Mouse (Mus musculus) heart, postnatal 36 days (tissue): ENCODE measurements around the gene Ctdnep1. TPM values are rescaled to one million over a fixed set of nuclear protein-coding genes. Genes with fewer than 3 reads are reported as not detected.

ENCODE experiments used
- DNase-seq, 2 experiments: peaks; one replicate each; pipeline ENCODE4 v3.0.0; 2021 to 2022
- intact Hi-C: fragments of 180-260 bp; cut with DNase I; formaldehyde crosslinking; loops from one replicate; pipeline ENCODE4 v1.15.1; 2025
- total RNA-seq, 2 experiments: library from RNA; stranded (reverse); gene quantifications; 2 replicates each; pipeline ENCODE4 v1.2.3; 2021

Ctdnep1 gene
- total RNA-seq, 2 experiments from 2014 or later = 160 to 169 TPM

- intact Hi-C loops = loop anchor here (2.0 kb wide), 3 partner anchors 14 to 60 kb away; partner anchors contain the start of genes Acadvl, Eif5a and Phf23
- DNase-seq = peak; percentile 99
Measured at GRCm38 (mm10) chr11:69980196-69981140, 488 bp upstream of the Ctdnep1 start.

DNA sequence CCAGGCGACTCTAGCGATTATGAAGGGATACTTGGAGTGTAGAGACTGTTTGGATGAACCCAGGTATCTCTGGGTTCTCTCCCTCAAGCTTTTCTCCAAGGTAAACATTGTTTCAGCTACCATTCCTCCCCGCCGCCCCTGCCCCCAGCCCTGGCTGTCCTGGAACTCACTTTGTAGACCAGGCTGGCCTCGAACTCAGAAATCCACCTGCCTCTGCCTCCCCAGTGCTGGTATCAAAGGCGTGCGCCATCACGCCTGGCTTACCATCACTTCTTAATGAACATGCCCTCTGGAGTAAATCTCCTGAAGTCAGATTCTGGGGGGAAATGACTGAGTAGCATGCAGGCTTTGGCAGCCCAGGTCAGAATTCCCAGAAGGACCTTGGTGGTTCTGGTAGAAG lies 1.3 kb downstream of the Ctdnep1 start, which contains the start of gene Elp5:
Gene Elp5, minus strand, starts transcription at position 293 of the 400 bp plus-strand sequence.
- peak in 1 of 2 experiments; percentile 13 for DNase-seq
- intact Hi-C loops = no loop called here

DNA sequence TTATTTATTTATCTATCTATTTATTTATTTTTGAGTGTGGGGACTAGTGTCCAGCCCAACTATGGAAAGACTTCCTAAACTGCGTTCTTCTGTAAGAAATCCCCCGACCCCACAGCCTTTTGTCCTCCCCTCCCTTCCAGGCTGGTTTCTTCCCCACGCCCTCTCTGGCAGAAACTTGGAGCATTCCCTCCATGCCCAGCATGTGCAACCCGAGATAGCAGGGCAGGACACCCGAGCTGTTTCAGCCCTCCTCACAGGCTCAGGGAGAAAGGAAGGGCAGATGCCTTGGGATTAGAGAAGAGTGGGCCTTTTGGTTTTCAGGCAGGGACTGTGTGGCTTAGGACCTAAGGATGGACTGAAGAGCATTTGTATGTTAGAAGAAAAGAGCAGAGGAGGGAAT lies 1.9 kb downstream of the Ctdnep1 start:
- intact Hi-C loops = no loop called here
- peak in 1 of 2 experiments; percentile 33 for DNase-seq

DNA sequence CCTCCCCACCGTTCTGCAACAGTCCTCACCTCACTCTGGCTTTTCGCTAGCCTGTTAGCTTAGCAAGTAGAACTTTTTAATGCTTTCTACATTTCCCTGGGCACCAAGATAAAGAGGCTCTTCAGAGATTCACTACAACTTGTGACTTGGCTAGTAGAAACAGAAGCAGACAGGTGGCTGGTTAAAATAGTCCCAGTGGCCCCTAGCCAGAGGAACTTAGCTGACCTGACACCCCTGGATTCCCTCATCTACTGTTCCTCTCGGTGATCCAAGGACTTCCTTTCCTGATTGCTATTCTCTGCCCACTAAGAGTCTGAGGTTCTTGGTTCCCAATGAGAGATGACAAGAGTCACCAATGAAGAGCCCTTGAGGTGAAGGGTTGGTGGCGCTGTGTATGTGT lies 2.4 kb downstream of the Ctdnep1 start:
- intact Hi-C loops = no loop called here
- peak; percentile 16 to 34 for DNase-seq

- intact Hi-C loops = no loop called here
- no peak for DNase-seq
Measured at GRCm38 (mm10) chr11:69984431-69984830, 3.5 kb downstream of the Ctdnep1 start.

GRCm38 (mm10) chr11:69989949-69990348 lies 9.0 kb downstream of the Ctdnep1 start:
- no peak for DNase-seq
- intact Hi-C loops = loop anchor here (10.0 kb wide), 2 partner anchors 575 to 665 kb away; partner anchors contain the start of genes Eno3, Kdm6b and Pfn1

DNA sequence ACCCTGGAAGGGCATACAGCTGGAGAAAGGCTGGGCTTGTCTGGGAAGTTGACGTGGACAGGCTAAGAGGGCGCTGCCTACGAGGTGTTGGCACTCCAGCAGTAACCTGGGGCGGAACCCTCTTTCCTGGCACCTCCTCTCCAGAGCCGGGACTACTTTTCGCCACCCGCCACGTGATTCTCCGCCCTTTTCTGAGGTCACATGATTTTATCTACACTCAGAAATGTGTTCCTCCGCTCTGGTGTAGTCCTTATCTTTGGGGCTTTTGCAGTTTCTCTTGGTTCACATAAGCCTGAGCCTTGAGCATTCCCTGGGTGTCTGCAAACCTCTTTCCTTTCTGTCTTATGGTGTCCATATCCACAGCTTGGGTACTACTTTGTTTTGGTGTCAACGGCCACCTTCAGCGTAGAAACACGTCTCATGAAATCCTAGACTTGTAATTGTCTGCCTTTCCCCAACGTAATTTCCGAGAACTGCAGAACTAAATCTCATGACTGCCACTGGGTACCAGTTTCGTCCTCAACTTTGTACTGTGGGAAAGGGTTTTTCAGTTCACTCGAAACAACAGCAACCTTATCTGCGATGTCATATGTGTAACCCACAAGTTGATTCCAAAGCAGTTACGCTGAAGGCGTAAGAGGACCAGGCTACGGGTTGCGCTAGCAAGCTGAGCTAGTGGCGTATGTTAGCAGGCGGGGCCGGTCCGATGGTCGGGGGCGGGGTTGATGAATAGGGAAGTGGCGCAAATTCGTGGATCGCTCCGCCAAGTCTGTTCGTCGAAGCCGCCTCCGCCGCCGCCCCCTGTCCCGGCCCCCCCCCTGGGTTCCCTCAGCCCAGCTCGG lies 10.1 kb downstream of the Ctdnep1 start, which contains the start of gene Gabarap:
Gene Gabarap, plus strand, starts transcription at position 294 of the 842 bp plus-strand sequence.
- intact Hi-C loops = loop anchor here (10.0 kb wide), 2 partner anchors 576 to 664 kb away; partner anchors contain the start of genes Eno3, Kdm6b and Pfn1
- DNase-seq = peak; percentile 94 to 95

DNA sequence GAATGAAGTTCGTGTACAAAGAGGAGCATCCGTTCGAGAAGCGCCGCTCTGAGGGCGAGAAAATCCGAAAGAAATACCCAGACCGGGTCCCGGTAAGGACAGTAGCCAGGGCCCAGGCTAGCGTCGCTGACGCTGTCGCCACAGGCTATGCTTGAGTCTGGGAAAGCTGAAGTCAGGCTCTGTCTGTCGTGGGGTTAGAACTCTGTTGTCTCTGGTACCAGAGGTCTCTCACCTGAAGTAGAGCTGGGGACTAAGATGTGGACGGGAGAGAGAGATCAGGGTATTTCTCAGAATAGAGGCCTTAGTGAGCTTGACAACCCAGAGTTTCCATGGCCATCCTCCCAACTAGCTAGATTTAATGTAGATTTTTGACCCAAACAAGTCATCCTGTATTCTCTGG lies 10.8 kb downstream of the Ctdnep1 start:
- intact Hi-C loops = loop anchor here (10.0 kb wide), 2 partner anchors 577 to 663 kb away; partner anchors contain the start of genes Eno3, Kdm6b and Pfn1
- no peak for DNase-seq

DNA sequence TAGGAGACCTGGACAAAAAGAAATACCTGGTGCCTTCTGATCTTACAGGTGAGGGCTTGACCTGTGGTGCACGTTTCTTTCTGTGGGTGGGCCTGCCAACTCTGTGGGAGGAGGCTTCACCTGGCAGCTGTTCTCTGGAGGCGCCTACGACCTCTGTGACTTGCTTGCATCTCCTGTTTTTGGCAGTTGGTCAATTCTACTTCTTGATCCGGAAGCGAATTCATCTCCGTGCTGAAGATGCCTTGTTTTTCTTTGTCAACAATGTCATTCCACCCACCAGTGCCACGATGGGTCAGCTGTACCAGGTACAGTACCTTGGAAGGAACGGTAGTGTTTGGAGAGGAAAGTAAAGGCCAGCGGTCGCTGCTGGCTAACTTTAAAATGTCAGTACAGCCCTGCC lies 11.4 kb downstream of the Ctdnep1 start:
- DNase-seq = no peak

GRCm38 (mm10) chr11:69992932-69993331 lies 12.0 kb downstream of the Ctdnep1 start:
- intact Hi-C loops = loop anchor here (10.0 kb wide), 2 partner anchors 578 to 662 kb away; partner anchors contain the start of genes Eno3, Kdm6b and Pfn1
- no peak for DNase-seq

More for the DNA sequence above, 11.4 kb downstream of the Ctdnep1 start:
- intact Hi-C loops = loop anchor here (10.0 kb wide), 2 partner anchors 578 to 662 kb away; partner anchors contain the start of genes Eno3, Kdm6b and Pfn1

DNA sequence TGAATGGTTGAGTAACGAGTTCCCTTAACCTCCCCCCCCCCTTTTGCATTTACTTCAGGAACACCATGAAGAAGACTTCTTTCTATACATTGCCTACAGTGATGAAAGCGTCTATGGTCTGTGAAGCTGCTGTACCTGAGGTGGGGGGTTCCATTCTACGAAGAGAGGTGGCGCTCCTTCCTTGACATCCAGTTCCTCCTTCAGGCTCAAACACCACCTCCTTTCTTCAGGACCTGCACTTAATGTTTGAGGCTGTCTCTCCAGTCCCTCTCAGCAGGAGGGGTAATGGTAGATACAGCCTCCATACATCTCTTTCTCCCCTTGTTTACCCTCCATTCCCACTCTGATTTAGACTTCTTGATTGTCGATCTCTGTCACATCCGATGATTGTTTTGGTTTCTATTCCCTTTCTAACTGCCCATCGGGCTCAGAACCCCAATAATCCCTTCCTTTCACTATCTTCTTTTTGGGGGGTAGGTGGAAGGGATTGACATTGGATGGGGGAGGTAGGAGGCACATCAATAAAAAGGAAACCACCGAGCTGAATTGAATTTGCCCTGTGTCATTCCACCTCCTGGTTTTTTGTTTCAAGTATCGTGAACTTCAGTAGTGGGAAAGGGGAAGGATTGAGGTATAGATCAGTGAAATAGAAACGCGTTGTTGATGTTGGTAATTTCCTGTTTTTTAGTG lies 13.6 kb downstream of the Ctdnep1 start:
- intact Hi-C loops = loop anchor here (2.0 to 10.0 kb wide), 3 partner anchors 14 to 660 kb away; partner anchors contain the start of genes Ctdnep1, Eno3, Kdm6b and Pfn1

DNA sequence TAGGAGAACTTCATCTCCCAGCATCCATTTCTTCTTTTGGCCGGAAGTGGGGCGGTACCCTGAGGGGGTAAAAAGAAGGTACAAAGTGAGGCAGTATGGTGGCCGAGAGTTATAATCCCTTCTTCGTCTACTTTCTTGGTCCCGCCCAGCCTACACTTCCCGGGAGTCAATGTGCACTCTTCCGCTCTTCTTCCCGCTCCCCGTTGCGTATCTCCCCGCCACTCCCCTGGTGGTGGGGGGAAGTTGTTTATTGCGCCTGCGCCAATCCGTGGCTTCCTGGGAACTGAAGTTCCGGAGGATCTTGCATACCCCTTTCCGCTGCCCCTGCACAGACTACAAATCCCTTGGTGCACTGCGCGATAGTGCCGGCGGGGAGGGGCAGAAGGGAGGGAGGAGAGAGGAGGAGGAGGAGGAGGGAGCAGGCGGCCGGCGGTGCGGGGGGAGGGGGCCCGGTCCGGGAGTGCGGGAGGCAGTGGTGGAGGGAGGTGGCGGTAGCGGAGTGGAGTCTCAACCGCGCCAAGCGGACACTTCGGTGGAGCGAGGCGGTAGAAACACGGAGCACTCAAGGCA lies 14.5 kb downstream of the Ctdnep1 start, which contains the start of gene Phf23:
Gene Phf23, plus strand, starts transcription at position 387 of the 570 bp plus-strand sequence.
- intact Hi-C loops = loop anchor here (2.0 to 10.0 kb wide), 3 partner anchors 15 to 659 kb away; partner anchors contain the start of genes Ctdnep1, Eno3, Kdm6b and Pfn1
- DNase-seq = peak; percentile 94 to 95

More for the DNA sequence above, 13.6 kb downstream of the Ctdnep1 start:
- no peak for DNase-seq

DNA sequence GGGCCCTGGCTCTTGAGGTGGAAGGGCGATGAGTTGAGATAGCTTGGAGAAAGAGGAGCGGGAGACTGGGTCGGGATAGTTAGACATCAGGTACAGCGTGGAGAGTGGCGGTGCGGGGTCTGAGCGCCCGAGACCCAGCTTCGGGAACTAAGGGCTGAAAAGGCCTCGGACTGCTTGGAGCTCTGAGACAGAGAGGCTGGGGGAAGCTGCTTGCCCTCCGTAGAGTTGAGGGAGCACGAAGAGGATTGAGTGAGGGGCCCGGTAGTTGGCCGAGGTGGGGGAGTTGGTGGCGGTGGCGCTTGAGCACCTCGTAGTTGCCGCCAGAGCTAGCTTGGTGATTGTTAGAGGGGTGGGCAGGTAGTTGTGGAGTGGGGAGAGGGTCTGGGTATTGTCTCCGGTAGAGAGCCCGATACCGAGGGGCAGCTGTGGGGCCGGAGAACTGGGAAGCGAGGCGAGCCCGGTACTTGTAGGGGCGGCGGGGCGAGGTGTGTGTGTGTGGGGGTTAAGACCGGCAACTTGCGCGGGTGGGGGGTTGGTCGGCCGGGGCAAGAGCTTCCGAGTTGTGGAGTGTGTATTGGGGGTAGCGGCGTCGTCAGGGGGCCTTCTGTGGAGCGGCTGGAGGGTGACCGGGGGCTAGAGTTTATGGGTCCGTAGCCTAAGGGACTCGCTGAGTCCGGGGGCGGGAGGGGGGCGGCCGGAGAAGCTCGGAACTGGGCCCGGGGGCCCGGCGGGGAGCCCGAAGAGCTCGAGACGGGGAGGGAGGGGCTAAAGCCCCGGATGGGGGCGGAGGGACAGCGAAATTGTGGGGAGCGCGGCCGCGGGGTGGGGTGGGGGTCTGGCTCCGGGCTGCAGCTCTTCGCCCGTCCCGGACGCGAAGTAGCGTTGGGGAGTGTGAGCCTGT lies 15.5 kb downstream of the Ctdnep1 start:
- intact Hi-C loops = loop anchor here (10.0 kb wide), 2 partner anchors 582 to 658 kb away; partner anchors contain the start of genes Eno3, Kdm6b and Pfn1
- peak; percentile 61 to 65 for DNase-seq

GRCm38 (mm10) chr11:69997070-69997509 lies 16.1 kb downstream of the Ctdnep1 start:
- intact Hi-C loops = loop anchor here (10.0 kb wide), 2 partner anchors 582 to 658 kb away; partner anchors contain the start of genes Eno3, Kdm6b and Pfn1
- DNase-seq = peak; percentile 89 to 92

DNA sequence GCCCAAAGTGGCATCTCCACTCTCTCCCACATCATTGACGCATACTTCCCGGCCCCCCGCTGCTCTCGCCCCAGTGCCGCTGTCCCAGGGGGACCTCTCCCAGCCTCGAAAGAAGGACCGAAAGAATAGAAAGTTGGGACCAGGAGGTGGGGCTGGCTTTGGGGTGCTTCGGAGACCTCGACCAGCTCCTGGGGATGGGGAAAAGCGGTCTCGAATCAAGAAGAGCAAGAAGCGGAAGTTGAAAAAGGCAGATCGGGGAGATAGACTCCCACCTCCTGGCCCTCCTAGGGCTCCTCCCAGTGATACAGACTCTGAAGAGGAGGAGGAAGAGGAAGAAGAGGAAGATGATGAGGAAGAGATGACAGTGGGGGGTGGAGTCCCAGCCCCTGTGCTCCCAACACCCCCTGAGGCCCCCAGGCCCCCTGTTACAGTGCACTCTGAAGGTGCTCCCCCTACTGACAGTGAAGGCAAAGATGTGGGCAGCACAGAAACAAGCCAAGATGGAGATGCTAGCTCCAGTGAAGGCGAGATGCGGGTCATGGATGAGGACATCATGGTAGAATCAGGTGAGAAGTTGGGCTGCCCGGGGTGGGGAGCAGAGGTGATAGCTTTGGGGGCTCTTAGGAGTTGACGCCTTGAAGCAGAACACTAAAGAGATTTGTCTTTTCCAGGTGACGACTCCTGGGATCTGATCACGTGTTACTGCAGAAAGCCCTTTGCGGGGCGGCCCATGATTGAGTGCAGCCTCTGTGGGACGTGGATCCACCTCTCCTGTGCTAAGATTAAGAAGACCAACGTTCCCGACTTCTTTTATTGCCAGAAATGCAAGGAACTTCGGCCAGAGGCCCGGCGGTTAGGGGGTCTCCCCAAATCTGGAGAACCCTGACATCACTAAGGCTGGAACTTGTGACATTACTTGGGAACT lies 17.9 kb downstream of the Ctdnep1 start:
- DNase-seq = no peak

GRCm38 (mm10) chr11:69999666-70000065 lies 18.7 kb downstream of the Ctdnep1 start:
- intact Hi-C loops = loop anchor here (2.0 to 10.0 kb wide), 3 partner anchors 15 to 655 kb away; partner anchors contain the start of genes Acadvl, Eno3, Kdm6b and Pfn1
- no peak for DNase-seq

More for the DNA sequence above, 17.9 kb downstream of the Ctdnep1 start:
- intact Hi-C loops = loop anchor here (10.0 kb wide), 2 partner anchors 584 to 656 kb away; partner anchors contain the start of genes Eno3, Kdm6b and Pfn1
